Mouse (Mus musculus): Measurements from ENCODE around the gene Icam1. TPM values are rescaled to one million over a fixed set of nuclear protein-coding genes. Genes with fewer than 3 reads are reported as not detected.
A peak's percentile ranks its signal among the peaks of the same experiment; 100 is the strongest.

The Icam1 gene
- polyA plus RNA-seq, 2 experiments from 2014 or later, result 55.3 to 64.7 TPM

DNA sequence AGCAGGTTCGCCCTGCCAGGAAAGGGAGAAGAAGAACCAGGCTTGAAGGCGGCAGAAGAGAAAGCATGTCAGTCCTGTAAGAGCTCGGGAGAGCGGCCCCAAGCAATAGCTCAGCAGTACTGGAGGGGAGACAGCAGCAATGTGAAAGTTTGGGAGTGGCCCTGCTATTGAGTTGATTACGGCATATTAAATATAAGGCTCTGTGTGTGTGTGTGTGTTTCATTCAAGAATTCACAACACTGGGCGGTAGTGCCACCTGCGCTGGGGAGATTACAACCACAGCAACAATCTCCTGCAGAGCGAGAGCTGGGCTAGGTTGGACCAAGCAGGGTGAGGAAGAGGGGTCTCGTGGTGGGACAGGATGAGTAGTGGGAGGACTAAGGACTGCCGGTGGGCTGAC is 35.8 kb downstream of the Icam1 start:
- ATAC-seq, result no peak

DNA sequence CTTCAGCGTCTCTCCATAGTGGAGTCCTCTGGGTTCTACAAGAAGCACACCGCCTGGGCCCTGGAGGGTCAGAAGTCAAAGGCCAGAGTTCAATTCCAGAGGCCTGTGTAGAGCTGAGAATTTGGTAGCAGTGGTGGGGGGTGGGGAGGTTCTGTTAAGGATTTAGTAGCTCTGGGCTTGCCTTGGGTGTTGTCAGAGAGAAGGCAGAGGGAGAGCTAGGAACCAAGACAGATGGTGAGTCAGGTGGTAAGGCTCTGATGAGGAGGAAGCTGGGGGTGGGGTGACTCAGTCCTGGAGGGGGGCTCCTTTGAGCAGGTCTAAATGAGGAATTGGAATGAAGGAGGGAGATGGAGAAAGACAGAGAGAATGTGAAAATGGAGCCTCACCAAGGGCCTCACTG is 47.1 kb downstream of the Icam1 start:
- no peak for ATAC-seq

DNA sequence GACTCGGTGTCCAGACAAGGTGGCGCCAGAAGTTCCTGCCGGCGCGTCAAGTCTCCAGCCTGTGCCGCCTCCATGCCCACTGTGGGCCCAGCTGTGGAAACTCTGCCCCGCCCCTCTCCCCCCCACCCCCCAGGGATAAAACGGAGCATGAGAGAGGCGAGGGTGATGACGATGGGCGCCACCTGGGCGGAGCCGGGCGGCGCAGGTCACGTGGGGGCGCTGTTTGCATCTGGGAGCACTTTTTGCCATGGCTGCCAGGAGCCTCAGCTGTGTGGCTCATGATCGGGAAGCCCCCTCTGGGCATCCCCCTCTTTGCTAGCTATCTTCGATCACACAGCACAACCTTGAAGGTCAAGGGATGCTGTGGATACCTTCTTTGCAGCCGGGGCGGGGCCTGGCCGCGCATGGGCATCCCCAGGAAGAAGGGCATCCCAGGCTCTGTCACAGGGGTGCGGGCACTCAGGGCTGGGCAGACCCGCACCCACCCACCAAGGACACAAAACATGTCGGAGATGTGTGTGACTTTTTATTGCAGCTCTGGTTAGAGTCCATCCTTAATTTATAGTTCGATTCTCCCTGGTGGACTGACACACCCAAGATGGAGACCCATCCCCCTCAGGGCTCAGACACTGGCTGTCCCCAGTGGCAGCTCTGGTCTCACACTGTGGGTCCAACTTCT is 51.4 kb downstream of the Icam1 start, which contains the start of gene Zglp1:
Zglp1 (minus strand) TSS at position 88 of the 679 bp plus-strand sequence.
- no peak for ATAC-seq

DNA sequence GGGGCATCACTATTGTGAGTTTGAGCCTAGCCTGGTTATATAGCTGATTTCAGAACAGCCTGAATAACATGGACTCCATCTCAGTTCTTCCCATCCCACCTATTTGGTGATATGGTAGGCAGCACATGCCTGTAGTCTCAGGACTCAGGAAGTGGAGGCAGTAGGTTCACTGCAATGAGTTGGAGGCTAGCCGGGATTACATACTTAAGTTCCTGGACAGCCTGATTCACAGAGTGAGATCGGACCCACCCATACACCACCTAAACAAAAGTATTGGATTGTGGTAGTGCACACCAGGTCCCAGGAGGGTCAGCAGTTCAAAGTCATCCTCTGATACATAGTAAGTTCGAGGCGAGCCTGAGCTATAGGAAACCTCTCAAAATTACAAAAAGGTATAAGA is 56.9 kb downstream of the Icam1 start:
- ATAC-seq, result no peak

DNA sequence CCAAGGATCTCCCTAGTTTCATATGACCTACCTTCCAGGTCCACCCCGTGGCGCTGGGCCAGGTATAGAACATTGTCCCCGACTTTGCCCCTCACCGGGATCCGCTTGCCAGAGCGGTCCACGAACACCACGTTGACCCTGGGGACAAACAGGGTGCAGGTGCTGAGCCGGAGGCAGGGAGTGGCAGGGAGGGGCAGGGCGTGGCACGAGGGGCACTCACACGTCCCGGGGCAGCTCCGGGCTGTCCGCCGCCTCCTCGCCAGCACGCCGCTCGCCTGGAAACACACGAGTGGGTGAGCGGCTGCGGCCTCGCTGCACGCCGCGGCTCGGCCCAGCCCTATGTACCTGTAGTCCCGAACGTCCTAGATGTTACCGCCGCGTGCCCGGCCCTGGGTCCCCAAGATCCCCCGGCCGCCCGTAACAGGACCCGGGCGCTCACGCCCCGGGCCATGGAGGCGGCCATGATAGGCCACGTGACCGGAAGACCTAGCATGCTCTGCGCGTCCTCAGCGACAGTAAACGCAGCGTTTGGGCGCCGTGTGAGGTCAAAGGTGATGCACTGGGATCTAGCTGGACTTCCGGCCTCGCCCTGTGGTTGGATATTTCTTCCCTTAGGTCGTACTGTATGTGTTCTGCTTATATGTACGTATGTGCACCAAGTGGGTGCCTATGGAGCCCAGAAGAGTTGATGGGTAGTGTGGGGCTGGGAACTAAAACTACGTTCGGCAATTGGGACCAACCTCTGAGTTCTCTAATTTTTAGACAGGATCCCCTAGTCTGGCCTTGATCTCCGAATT is 57.5 kb downstream of the Icam1 start, which contains the start of the genes Gm49373 and Fdx1l:
Gm49373 (minus strand) TSS at position 53 of the 797 bp plus-strand sequence.
Fdx1l (minus strand) TSS at position 571 of the 797 bp plus-strand sequence.
- peak; percentile 98 for ATAC-seq

DNA sequence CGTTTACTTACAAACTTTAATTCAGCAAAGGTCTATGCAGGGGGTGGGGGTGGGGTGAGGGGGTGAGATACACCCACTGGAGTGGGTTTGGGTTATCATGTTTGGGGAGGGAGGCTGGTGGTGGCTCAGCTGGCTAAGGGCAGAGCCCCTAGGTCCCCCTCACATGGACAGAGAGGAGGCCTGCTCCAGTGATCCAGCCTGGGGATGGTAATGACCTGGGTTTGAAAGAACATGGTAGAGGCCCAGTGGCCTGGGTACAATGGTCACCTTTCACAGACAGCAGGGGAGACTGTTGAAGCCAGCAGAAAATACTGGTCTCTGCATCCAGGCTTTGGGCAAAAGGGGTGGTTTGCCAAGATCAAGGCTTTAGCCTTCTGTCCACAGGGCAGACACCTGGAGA is 58.4 kb downstream of the Icam1 start:
- no peak for ATAC-seq

DNA sequence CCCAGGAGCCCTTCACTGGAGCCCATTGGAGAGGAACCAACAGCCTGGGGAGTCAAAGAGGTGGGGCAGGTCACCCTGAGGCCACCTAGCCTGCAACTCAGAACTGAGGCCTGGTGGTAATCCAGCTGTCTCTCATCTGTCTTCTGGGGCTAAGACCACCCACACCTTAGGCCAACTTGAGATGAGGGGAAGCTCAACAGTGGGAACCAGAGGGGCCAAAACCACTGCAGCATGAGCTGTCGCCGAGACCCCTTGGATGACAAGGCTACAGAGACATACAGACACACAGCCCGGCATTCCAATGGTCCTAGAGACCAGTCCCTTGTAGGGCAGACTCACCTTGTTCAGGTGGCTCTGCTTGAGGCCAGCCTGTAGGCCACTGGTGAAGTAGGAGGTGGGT is 59.8 kb downstream of the Icam1 start:
- ATAC-seq, result no peak

Other genes starting within 250 kb of the Icam1 start
- gene Col5a3, start 200.9 kb upstream of the Icam1 start, polyA plus RNA-seq (2017; shearing (Covaris generic)), result not detected
- gene Rdh8, start 197.5 kb upstream of the Icam1 start, polyA plus RNA-seq (2017; shearing (Covaris generic)), result not detected
- 10 to 100 TPM; 12.4 to 14.6 TPM for gene A230050P20Rik, start 147.3 kb upstream of the Icam1 start, polyA plus RNA-seq (2017; shearing (Covaris generic))
- gene Angptl6, start 136.3 kb upstream of the Icam1 start, polyA plus RNA-seq (2017; shearing (Covaris generic)), result 1 to 10 TPM in 1 of 2 experiments, under 1 TPM in 1; 0.76 to 1.5 TPM
- 10 to 100 TPM; 22.9 to 30.1 TPM for gene Ppan, start 127.8 kb upstream of the Icam1 start, polyA plus RNA-seq (2017; shearing (Covaris generic))
- gene Eif3g, start 117.4 kb upstream of the Icam1 start, polyA plus RNA-seq (2017; shearing (Covaris generic)), result 100 to 1,000 TPM; 190 to 235 TPM
- gene Dnmt1, start 56.1 kb upstream of the Icam1 start, polyA plus RNA-seq (2017; shearing (Covaris generic)), result 10 to 100 TPM; 51.2 to 52.7 TPM
- gene S1pr2, start 39.2 kb upstream of the Icam1 start, polyA plus RNA-seq (2017; shearing (Covaris generic)), result 1 to 10 TPM; 3.2 to 5.0 TPM
- 100 to 1,000 TPM; 100 to 103 TPM for gene Mrpl4, start 13.2 kb upstream of the Icam1 start, polyA plus RNA-seq (2017; shearing (Covaris generic))
- 1 to 10 TPM; 2.9 to 3.8 TPM for gene Icam4, start 13.4 kb downstream of the Icam1 start, polyA plus RNA-seq (2017; shearing (Covaris generic))
- not detected for gene Icam5, start 16.1 kb downstream of the Icam1 start, polyA plus RNA-seq (2017; shearing (Covaris generic))
- under 1 TPM in 1 of 2 experiments, not detected in 1; 0.66 TPM for gene Zglp1, start 51.1 kb downstream of the Icam1 start, polyA plus RNA-seq (2017; shearing (Covaris generic))
- not detected for gene Gm49373, start 57.1 kb downstream of the Icam1 start, polyA plus RNA-seq (2017; shearing (Covaris generic))
- gene Fdx1l, start 57.6 kb downstream of the Icam1 start, polyA plus RNA-seq (2017; shearing (Covaris generic)), result 10 to 100 TPM; 14.3 to 17.2 TPM
- gene Gm38431, start 76.0 kb downstream of the Icam1 start, polyA plus RNA-seq (2017; shearing (Covaris generic)), result 1 to 10 TPM in 1 of 2 experiments, under 1 TPM in 1; 0.67 to 3.2 TPM
- gene Raver1, start 76.0 kb downstream of the Icam1 start, polyA plus RNA-seq (2017; shearing (Covaris generic)), result 10 to 100 TPM; 22.8 to 25.1 TPM
- gene Tyk2, start 115.3 kb downstream of the Icam1 start, polyA plus RNA-seq (2017; shearing (Covaris generic)), result 10 to 100 TPM; 30.0 to 60.9 TPM
- gene Cdc37, start 134.0 kb downstream of the Icam1 start, polyA plus RNA-seq (2017; shearing (Covaris generic)), result 100 to 1,000 TPM; 102 to 129 TPM
- gene Pde4a, start 149.7 kb downstream of the Icam1 start, polyA plus RNA-seq (2017; shearing (Covaris generic)), result 1 to 10 TPM in 1 of 2 experiments, under 1 TPM in 1; 0.44 to 1.1 TPM
- 10 to 100 TPM; 16.9 to 30.0 TPM for gene Keap1, start 223.4 kb downstream of the Icam1 start, polyA plus RNA-seq (2017; shearing (Covaris generic))
- gene S1pr5, start 232.5 kb downstream of the Icam1 start, polyA plus RNA-seq (2017; shearing (Covaris generic)), result under 1 TPM in 1 of 2 experiments, not detected in 1; 0.34 TPM
- gene Atg4d, start 249.3 kb downstream of the Icam1 start, polyA plus RNA-seq (2017; shearing (Covaris generic)), result 10 to 100 TPM; 24.3 to 26.8 TPM

Data from activated CD4-positive, CD25-positive, alpha-beta regulatory T cell, adult 4 months (primary cell).